Mouse (Mus musculus): ENCODE results near the gene Fam102a. TPM values are rescaled to one million over a fixed set of nuclear protein-coding genes. Genes with fewer than 3 reads are reported as not detected.

Gene Fam102a
- polyA plus RNA-seq, 1 experiment from 2014 or later = 7.3 TPM

- WGBS = 77% methylated on average over 6 of the region's 6 CpGs
- ATAC-seq (replicated peaks) = no peak
- H3K9me3 ChIP-seq = no peaks in the 10 kb centered on the region
Measured at GRCm38 (mm10) chr2:32591249-32591648, 56.1 kb downstream of the Fam102a start.

DNA sequence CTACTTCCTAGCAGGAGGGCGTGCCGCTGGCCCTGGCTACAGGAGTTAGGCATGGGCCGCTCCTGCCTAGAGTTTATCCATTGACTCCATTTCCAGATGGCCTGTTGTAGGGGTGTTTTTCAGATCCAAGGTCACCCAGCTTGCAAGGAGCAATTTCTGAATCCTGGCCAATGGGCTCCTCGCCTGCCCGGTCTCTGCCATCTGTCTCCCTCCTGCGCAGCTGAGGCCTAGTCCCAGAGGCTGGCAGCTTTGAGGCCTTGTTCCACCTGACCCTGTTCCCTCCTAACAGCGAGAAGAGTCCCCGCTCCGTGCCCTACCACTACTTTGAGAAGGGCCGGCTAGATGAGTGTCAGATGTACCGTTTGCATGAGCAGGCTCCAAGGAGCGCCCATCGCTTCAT is 61.6 kb downstream of the Fam102a start:
- no peak overlapping the region for H3K4me2 ChIP-seq
- no peak overlapping the region for H3K27ac ChIP-seq

More at GRCm38 (mm10) chr2:32591249-32591648, 56.1 kb downstream of the Fam102a start:
- Histone ChIP-seq H3K9ac (no peak overlapping the region), H3K4me1 (peaks cover 23% of the 10 kb centered on the region), H3K27ac (no peak overlapping the region), H3K27me3 (replicated peaks) (no peaks in the 10 kb centered on the region), H3K4me2 (no peak overlapping the region), H3K4me3 (no peak overlapping the region), H3K36me3 (replicated peaks) (no peaks in the 10 kb centered on the region)

DNA sequence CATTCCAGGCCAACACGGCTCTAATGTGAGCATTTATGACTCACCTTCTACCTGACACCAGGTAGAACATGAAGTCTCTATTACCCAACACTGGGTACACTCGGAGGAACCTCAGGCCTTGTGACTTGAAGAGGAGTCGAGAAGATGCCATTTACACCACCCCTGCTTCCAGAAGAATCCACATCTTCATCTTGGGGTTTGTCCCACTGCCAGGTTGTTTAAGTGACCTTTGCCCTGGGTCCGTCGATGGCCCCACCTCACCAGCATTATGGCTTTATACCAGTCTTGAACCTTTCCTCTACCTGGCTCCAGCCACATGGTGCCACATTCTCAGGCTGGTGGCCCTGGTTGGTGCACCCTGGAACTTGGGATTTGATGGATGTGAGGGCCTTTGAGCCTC is 62.1 kb downstream of the Fam102a start:
- 94% methylated on average over 5 of the region's 5 CpGs for WGBS
- no peaks in the 10 kb centered on the region for H3K4me1 ChIP-seq
- H3K4me2 ChIP-seq = no peak overlapping the region
- no peaks in the 10 kb centered on the region for H3K27me3 ChIP-seq (replicated peaks)
- H3K9ac ChIP-seq = no peak overlapping the region
- no peak for ATAC-seq (replicated peaks)
- H3K36me3 ChIP-seq (replicated peaks) = no peaks in the 10 kb centered on the region
- no peak overlapping the region for H3K4me3 ChIP-seq
- no peaks in the 10 kb centered on the region for H3K9me3 ChIP-seq
- no peak overlapping the region for H3K27ac ChIP-seq

More for the DNA sequence above, 61.6 kb downstream of the Fam102a start:
- no peak overlapping the region for H3K4me3 ChIP-seq
- H3K4me1 ChIP-seq = no peaks in the 10 kb centered on the region
- H3K36me3 ChIP-seq (replicated peaks) = no peaks in the 10 kb centered on the region
- H3K9ac ChIP-seq = no peak overlapping the region
- no peaks in the 10 kb centered on the region for H3K9me3 ChIP-seq
- no peaks in the 10 kb centered on the region for H3K27me3 ChIP-seq (replicated peaks)
- 83% methylated on average over 13 of the region's 13 CpGs for WGBS
- no peak for ATAC-seq (replicated peaks)

- WGBS = 90% methylated on average over 5 of the region's 5 CpGs
- no peak overlapping the region for H3K9ac ChIP-seq
- H3K4me3 ChIP-seq = no peak overlapping the region
- H3K36me3 ChIP-seq (replicated peaks) = no peaks in the 10 kb centered on the region
- H3K4me1 ChIP-seq = 0 out of 2 replicates have a peak, but pooled peaks cover 4% of the 10 kb centered on the region
- ATAC-seq (replicated peaks) = no peak
- H3K27ac ChIP-seq = no peak overlapping the region
- H3K27me3 ChIP-seq (replicated peaks) = no peaks in the 10 kb centered on the region
- H3K9me3 ChIP-seq = no peaks in the 10 kb centered on the region
- no peak overlapping the region for H3K4me2 ChIP-seq
Measured at GRCm38 (mm10) chr2:32597699-32598098, 62.6 kb downstream of the Fam102a start.

DNA sequence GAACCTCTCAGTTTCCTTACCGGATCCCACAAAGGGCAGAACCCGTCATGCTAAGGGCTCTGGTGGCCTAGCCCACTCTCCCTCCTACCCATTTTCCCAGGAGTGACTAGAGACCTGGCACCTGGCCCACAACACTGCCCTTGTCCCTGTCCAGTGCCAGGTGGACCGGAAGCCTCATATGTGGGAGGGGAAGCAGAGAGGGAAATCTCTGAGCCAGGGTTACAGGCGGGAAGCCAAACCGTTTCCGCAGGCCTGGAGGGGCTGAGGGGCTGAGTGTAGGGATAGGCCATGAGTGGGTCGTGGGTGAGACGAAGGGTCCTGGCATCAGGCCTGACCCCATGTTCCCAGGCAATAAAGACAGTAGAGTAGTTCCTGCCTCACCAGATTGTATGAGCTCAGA is 63.4 kb downstream of the Fam102a start:
- no peak for ATAC-seq (replicated peaks)
- 86% methylated on average over 8 of the region's 8 CpGs for WGBS
- Histone ChIP-seq H3K9ac (no peak overlapping the region), H3K4me1 (0 out of 2 replicates have a peak, but pooled peaks cover 5% of the 10 kb centered on the region), H3K36me3 (replicated peaks) (no peaks in the 10 kb centered on the region), H3K4me2 (no peak overlapping the region), H3K9me3 (no peaks in the 10 kb centered on the region), H3K27me3 (replicated peaks) (no peaks in the 10 kb centered on the region), H3K4me3 (no peak overlapping the region), H3K27ac (no peak overlapping the region)

DNA sequence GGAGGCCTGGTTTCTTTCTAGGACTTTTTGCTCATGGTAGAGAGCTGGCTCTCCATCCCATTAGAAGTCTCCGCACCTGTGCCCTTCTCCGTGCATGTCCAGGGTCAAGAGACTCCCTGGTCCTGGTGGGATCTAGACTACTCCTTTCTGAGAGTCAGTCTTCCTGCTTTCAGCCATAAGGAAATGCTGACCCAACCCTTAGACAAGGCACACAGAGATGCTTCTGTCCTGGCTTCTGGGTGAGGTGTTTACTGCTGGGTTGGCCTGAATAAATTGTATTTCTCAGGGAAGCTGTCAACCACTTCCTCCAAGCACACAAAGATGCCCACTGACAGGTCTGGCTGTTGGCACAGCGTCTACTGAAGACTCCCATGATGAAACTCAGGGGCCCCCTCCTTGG is 64.3 kb downstream of the Fam102a start, which contains the start of gene St6galnac6:
TSS of gene St6galnac6 (plus strand) at position 301 of the 400 bp plus-strand sequence.
- Histone ChIP-seq H3K27ac (no peak within 1 kb of the TSS), H3K36me3 (replicated peaks) (no peaks in the 10 kb centered on the region), H3K9ac (no peak within 1 kb of the TSS), H3K9me3 (no peaks in the 10 kb centered on the region), H3K4me2 (no peak within 1 kb of the TSS), H3K4me1 (0 out of 2 replicates have a peak, but pooled peaks cover 5% of the 10 kb centered on the region), H3K27me3 (replicated peaks) (no peaks in the 10 kb centered on the region), H3K4me3 (no peak within 1 kb of the TSS)
- 96% methylated on average over 3 of the region's 3 CpGs for WGBS
- ATAC-seq (replicated peaks) = no peak

GRCm38 (mm10) chr2:32601417-32602065 is 66.4 kb downstream of the Fam102a start:
- no peak for ATAC-seq (replicated peaks)
- H3K4me3 ChIP-seq = no peak overlapping the region
- WGBS = 39% methylated on average over 8 of the region's 8 CpGs

GRCm38 (mm10) chr2:32602600-32603054 is 67.5 kb downstream of the Fam102a start:
- Histone ChIP-seq H3K4me1 (peaks cover 15% of the 10 kb centered on the region), H3K36me3 (replicated peaks) (no peaks in the 10 kb centered on the region), H3K27ac (no peak overlapping the region), H3K9ac (no peak overlapping the region), H3K4me3 (peak overlapping the region; percentile 16; the same call in 1 of the 2 replicates), H3K9me3 (no peaks in the 10 kb centered on the region), H3K27me3 (replicated peaks) (no peaks in the 10 kb centered on the region), H3K4me2 (peak overlapping the region; percentile 38)
- ATAC-seq (replicated peaks) = no peak
- WGBS = under 1% methylated on average over 11 of the region's 11 CpGs

More at GRCm38 (mm10) chr2:32601417-32602065, 66.4 kb downstream of the Fam102a start:
- Histone ChIP-seq H3K9ac (no peak overlapping the region), H3K27me3 (replicated peaks) (no peaks in the 10 kb centered on the region), H3K27ac (no peak overlapping the region), H3K4me2 (no peak overlapping the region), H3K9me3 (no peaks in the 10 kb centered on the region), H3K4me1 (0 out of 2 replicates have a peak, but pooled peaks cover 5% of the 10 kb centered on the region), H3K36me3 (replicated peaks) (no peaks in the 10 kb centered on the region)

GRCm38 (mm10) chr2:32604631-32605030 is 69.5 kb downstream of the Fam102a start:
- Histone ChIP-seq H3K4me2 (no peak overlapping the region), H3K27me3 (replicated peaks) (no peaks in the 10 kb centered on the region), H3K36me3 (replicated peaks) (no peaks in the 10 kb centered on the region), H3K9ac (no peak overlapping the region), H3K4me3 (no peak overlapping the region), H3K9me3 (no peaks in the 10 kb centered on the region), H3K4me1 (peaks cover 27% of the 10 kb centered on the region), H3K27ac (no peak overlapping the region)
- WGBS = 50% methylated on average over 10 of the region's 10 CpGs
- ATAC-seq (replicated peaks) = no peak

DNA sequence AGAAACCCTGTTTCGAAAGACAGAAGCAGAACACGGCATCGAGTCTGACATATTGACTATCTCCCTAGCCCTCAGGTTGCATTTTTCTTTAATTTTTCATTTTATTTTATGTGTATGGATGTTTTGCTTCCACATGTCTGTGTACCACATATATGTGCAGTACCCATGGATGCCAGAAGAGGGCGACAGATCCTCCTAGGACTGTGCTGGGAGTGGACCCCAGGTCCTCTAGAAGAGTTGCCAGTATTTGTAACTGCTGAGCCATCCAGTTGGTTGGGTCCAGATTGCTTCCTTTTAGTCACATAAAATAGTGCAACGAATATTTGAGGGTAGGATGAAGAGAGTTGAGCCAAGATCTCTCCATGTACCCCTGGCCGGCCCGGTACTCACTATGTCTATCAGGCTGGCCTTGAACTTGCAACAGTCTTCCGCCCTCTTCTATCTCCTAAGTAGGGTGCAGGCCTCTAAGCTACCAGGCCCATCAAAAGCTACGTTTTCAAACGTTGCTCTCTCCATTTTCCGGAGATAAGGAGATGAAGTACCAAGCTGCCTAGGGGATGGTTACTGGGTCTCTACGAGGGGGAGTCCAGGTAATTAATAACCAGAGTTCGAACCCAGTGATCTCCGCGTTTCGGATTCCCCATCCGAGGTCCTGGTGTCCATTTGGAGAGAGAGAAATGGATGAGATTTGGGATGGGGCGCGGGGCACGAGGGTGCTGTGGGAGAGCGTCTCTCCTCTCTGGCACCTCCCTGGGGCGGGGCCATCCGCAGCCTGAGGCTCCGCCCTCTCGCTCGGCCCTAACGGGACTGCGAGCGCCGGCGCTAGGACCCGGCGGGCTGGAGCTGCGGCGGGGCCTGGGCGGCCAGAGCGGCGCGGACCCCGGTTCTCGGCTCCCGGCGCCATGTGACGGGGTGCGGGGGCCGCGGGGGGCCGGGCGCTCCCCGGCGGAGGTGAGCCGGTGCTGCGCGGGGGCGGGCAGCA is 71.3 kb downstream of the Fam102a start:
- no peaks in the 10 kb centered on the region for H3K27me3 ChIP-seq (replicated peaks)
- WGBS = 11% methylated on average over 55 of the region's 55 CpGs
- peaks cover 32% of the 10 kb centered on the region for H3K4me1 ChIP-seq
- H3K27ac ChIP-seq = peak overlapping the region; percentile 27; the same call in 1 of the 2 replicates
- peak overlapping the region; percentile 71 for H3K4me3 ChIP-seq
- no peaks in the 10 kb centered on the region for H3K9me3 ChIP-seq
- H3K4me2 ChIP-seq = peak overlapping the region; percentile 90
- H3K9ac ChIP-seq = peak overlapping the region; percentile 81
- ATAC-seq (replicated peaks) = peak; percentile 86
- H3K36me3 ChIP-seq (replicated peaks) = no peaks in the 10 kb centered on the region

GRCm38 (mm10) chr2:32607262-32607947 is 72.3 kb downstream of the Fam102a start:
- ATAC-seq (replicated peaks) = peak; percentile 69
- WGBS = 5% methylated on average over 34 of the region's 34 CpGs
- Histone ChIP-seq H3K9me3 (no peaks in the 10 kb centered on the region), H3K36me3 (replicated peaks) (no peaks in the 10 kb centered on the region), H3K27ac (peak overlapping the region; percentile 27; the same call in 1 of the 2 replicates), H3K27me3 (replicated peaks) (no peaks in the 10 kb centered on the region), H3K4me2 (peak overlapping the region; percentile 90), H3K4me1 (peaks cover 31% of the 10 kb centered on the region), H3K4me3 (peak overlapping the region; percentile 71), H3K9ac (peak overlapping the region; percentile 81)
